Mouse (Mus musculus) MEL (cell line): ENCODE measurements around the gene Zcchc24. TPM values are rescaled to one million over a fixed set of nuclear protein-coding genes. Genes with fewer than 3 reads are reported as not detected.

Experiments used
- DNase-seq: peaks from one replicate; pipeline ENCODE4 v3.0.0; 2011; ENCODE audit warnings: low read depth, low spot score
- H3K27ac ChIP-seq: 2 replicates; pipeline ENCODE4 v1.5.1; 2012; ENCODE audit warnings: low read depth, mild to moderate bottlenecking, control low read depth, low read length, moderate library complexity; ENCODE audit not compliant: control insufficient read depth
- H3K27me3 ChIP-seq, 2 experiments: fragments of 150-350 bp in 1 of 2; sonication (generic) in 1 of 2; 2 replicates each; pipeline ENCODE4 v1.6.1; 2012; ENCODE audit warnings: low read length in 2 of 2, mild to moderate bottlenecking in 2 of 2, improper control_type of control experiment in 1 of 2, moderate library complexity in 1 of 2; ENCODE audit not compliant: insufficient read depth in 2 of 2, control insufficient read depth in 1 of 2
- H3K36me3 ChIP-seq, 2 experiments: 2 replicates each; pipeline ENCODE4 v1.6.1; 2012 to 2014; ENCODE audit warnings: low read length in 2 of 2, improper control_type of control experiment in 1 of 2, inconsistent platforms in 1 of 2, mild to moderate bottlenecking in 1 of 2; ENCODE audit not compliant: insufficient read depth in 2 of 2, control insufficient read depth in 1 of 2
- H3K4me1 ChIP-seq, 2 experiments: fragments of 150-350 bp in 1 of 2; sonication (generic) in 1 of 2; 2 replicates each; pipeline ENCODE4 v1.6.1; 2012; ENCODE audit warnings: low read length in 2 of 2, improper control_type of control experiment in 1 of 2, mild to moderate bottlenecking in 1 of 2; ENCODE audit not compliant: insufficient read depth in 2 of 2, control insufficient read depth in 1 of 2
- H3K4me3 ChIP-seq, 2 experiments: fragments of 150-350 bp in 1 of 2; sonication (generic) in 1 of 2; 2 replicates each; pipeline ENCODE4 v1.5.1; 2012; ENCODE audit warnings: low read depth in 2 of 2, low read length in 2 of 2, mild to moderate bottlenecking in 2 of 2, moderate library complexity in 2 of 2, control low read depth in 1 of 2, improper control_type of control experiment in 1 of 2; ENCODE audit not compliant: control insufficient read depth in 1 of 2, insufficient read depth in 1 of 2
- H3K79me2 ChIP-seq: 2 replicates; pipeline ENCODE4 v1.6.1; 2012; ENCODE audit warnings: mild to moderate bottlenecking, low read length, moderate library complexity; ENCODE audit not compliant: control insufficient read depth, poor library complexity, insufficient read depth
- H3K9ac ChIP-seq: 2 replicates; pipeline ENCODE4 v1.6.1; 2012; ENCODE audit warnings: low read depth, mild to moderate bottlenecking, control low read depth, low read length, moderate library complexity; ENCODE audit not compliant: control insufficient read depth, poor library complexity, severe bottlenecking
- H3K9me3 ChIP-seq: fragments of 150-350 bp; sonication (generic); replicated peaks from 2 replicates; pipeline ENCODE4 v1.6.1; 2012; ENCODE audit warnings: mild to moderate bottlenecking, low read length, improper control_type of control experiment, moderate library complexity; ENCODE audit not compliant: insufficient read depth
- BHLHE40 ChIP-seq: IDR thresholded peaks from 2 replicates; pipeline ENCODE4 v1.6.1; 2012; ENCODE audit warnings: low read depth, mild to moderate bottlenecking, inconsistent platforms, low read length, improper control_type of control experiment, borderline replicate concordance
- CHD1 ChIP-seq: IDR thresholded peaks from 2 replicates; pipeline ENCODE4 v1.6.1; 2012; ENCODE audit warnings: low read depth, mild to moderate bottlenecking, inconsistent platforms, low read length, improper control_type of control experiment
- CHD2 ChIP-seq: IDR thresholded peaks from 2 replicates; pipeline ENCODE4 v1.6.1; 2011; ENCODE audit warnings: low read length, improper control_type of control experiment
- CTCF ChIP-seq, 3 experiments: IDR thresholded peaks in 2 of 3; conservative IDR thresholded peaks in 1 of 3; 2 replicates each; pipeline ENCODE4 v1.5.1; 2011 to 2012; ENCODE audit warnings: low read length in 3 of 3, low read depth in 2 of 3, mild to moderate bottlenecking in 2 of 3, improper control_type of control experiment in 1 of 3, inconsistent platforms in 1 of 3, mixed read lengths in 1 of 3, moderate library complexity in 1 of 3; ENCODE audit not compliant: control insufficient read depth in 1 of 3, insufficient read depth in 1 of 3, poor library complexity in 1 of 3, severe bottlenecking in 1 of 3
- E2F4 ChIP-seq: IDR thresholded peaks from 2 replicates; pipeline ENCODE4 v1.6.1; 2011; ENCODE audit warnings: low read depth, low read length, improper control_type of control experiment, borderline replicate concordance
- ELF1 ChIP-seq: IDR thresholded peaks from 2 replicates; pipeline ENCODE4 v1.6.1; 2014; ENCODE audit warnings: low read depth, mild to moderate bottlenecking, inconsistent platforms, low read length, improper control_type of control experiment, moderate library complexity
- EP300 ChIP-seq, 2 experiments: IDR thresholded peaks; 2 replicates each; pipeline ENCODE4 v1.6.1; 2011; ENCODE audit warnings: improper control_type of control experiment in 2 of 2, low read length in 2 of 2, low read depth in 1 of 2, mild to moderate bottlenecking in 1 of 2
- ETS1 ChIP-seq: IDR thresholded peaks from 2 replicates; pipeline ENCODE4 v1.6.1; 2012; ENCODE audit warnings: low read depth, mild to moderate bottlenecking, inconsistent platforms, low read length, improper control_type of control experiment, moderate library complexity
- GABPA ChIP-seq: IDR thresholded peaks from 2 replicates; pipeline ENCODE4 v1.6.1; 2012; ENCODE audit warnings: low read depth, mild to moderate bottlenecking, inconsistent platforms, low read length, improper control_type of control experiment, moderate library complexity
- GATA1 ChIP-seq: IDR thresholded peaks from 2 replicates; pipeline ENCODE4 v1.6.1; 2011; ENCODE audit warnings: low read depth, low read length, improper control_type of control experiment
- HCFC1 ChIP-seq: IDR thresholded peaks from 2 replicates; pipeline ENCODE4 v1.6.1; 2012; ENCODE audit warnings: low read depth, mild to moderate bottlenecking, inconsistent platforms, low read length, improper control_type of control experiment, moderate library complexity
- JUND ChIP-seq: IDR thresholded peaks from 2 replicates; pipeline ENCODE4 v1.6.1; 2011; ENCODE audit warnings: low read depth, mild to moderate bottlenecking, improper control_type of control experiment, low read length
- KAT2A ChIP-seq: conservative IDR thresholded peaks from 2 replicates; pipeline ENCODE4 v1.6.1; 2012; ENCODE audit warnings: low read depth, low read length, improper control_type of control experiment, inconsistent platforms
- MAFK ChIP-seq: IDR thresholded peaks from 2 replicates; pipeline ENCODE4 v1.6.1; 2011; ENCODE audit warnings: low read depth, mild to moderate bottlenecking, low read length, improper control_type of control experiment, borderline replicate concordance
- MAX ChIP-seq: IDR thresholded peaks from 2 replicates; pipeline ENCODE4 v1.6.1; 2011; ENCODE audit warnings: low read length, improper control_type of control experiment
- MAZ ChIP-seq: IDR thresholded peaks from 2 replicates; pipeline ENCODE4 v1.6.1; 2012; ENCODE audit warnings: low read depth, mild to moderate bottlenecking, inconsistent platforms, low read length, improper control_type of control experiment
- MEF2A ChIP-seq: IDR thresholded peaks from 2 replicates; pipeline ENCODE4 v1.6.1; 2014; ENCODE audit warnings: low read depth, mild to moderate bottlenecking, inconsistent platforms, low read length, improper control_type of control experiment; ENCODE audit not compliant: poor library complexity, insufficient replicate concordance, severe bottlenecking; ENCODE audit errors: extremely low read depth
- MXI1 ChIP-seq: IDR thresholded peaks from 2 replicates; pipeline ENCODE4 v1.6.1; 2011; ENCODE audit warnings: mild to moderate bottlenecking, low read depth, low read length, improper control_type of control experiment
- MYB ChIP-seq: IDR thresholded peaks from 2 replicates; pipeline ENCODE4 v1.6.1; 2011; ENCODE audit warnings: mild to moderate bottlenecking, low read depth, low read length, improper control_type of control experiment
- MYC ChIP-seq: IDR thresholded peaks from 2 replicates; pipeline ENCODE4 v1.6.1; 2011; ENCODE audit warnings: low read depth, mild to moderate bottlenecking, low read length, improper control_type of control experiment, moderate library complexity
- NELFE ChIP-seq: IDR thresholded peaks from 2 replicates; pipeline ENCODE4 v1.6.1; 2011; ENCODE audit warnings: low read depth, low read length, improper control_type of control experiment
- NRF1 ChIP-seq: IDR thresholded peaks from 2 replicates; pipeline ENCODE4 v1.6.1; 2014; ENCODE audit warnings: low read depth, mild to moderate bottlenecking, inconsistent platforms, low read length, improper control_type of control experiment, moderate library complexity; ENCODE audit not compliant: poor library complexity, insufficient read depth, severe bottlenecking
- POLR2A ChIP-seq, 2 experiments: IDR thresholded peaks; 2 replicates each; pipeline ENCODE4 v1.6.1; 2011 to 2012; ENCODE audit warnings: low read length in 2 of 2, mild to moderate bottlenecking in 2 of 2, control low read depth in 1 of 2, improper control_type of control experiment in 1 of 2, low read depth in 1 of 2, moderate library complexity in 1 of 2; ENCODE audit not compliant: control insufficient read depth in 1 of 2, insufficient read depth in 1 of 2, poor library complexity in 1 of 2
- POLR2AphosphoS2 ChIP-seq: IDR thresholded peaks from 2 replicates; pipeline ENCODE4 v1.6.1; 2011; ENCODE audit warnings: low read length, improper control_type of control experiment
- RAD21 ChIP-seq: IDR thresholded peaks from 2 replicates; pipeline ENCODE4 v1.6.1; 2011; ENCODE audit warnings: mild to moderate bottlenecking, low read depth, low read length, improper control_type of control experiment
- RCOR1 ChIP-seq: IDR thresholded peaks from 2 replicates; pipeline ENCODE4 v1.6.1; 2012; ENCODE audit warnings: low read depth, mild to moderate bottlenecking, inconsistent platforms, low read length, improper control_type of control experiment
- SMC3 ChIP-seq: IDR thresholded peaks from 2 replicates; pipeline ENCODE4 v1.6.1; 2011; ENCODE audit warnings: low read depth, low read length, improper control_type of control experiment
- TAL1 ChIP-seq: IDR thresholded peaks from 2 replicates; pipeline ENCODE4 v1.6.1; 2012; ENCODE audit warnings: mild to moderate bottlenecking, inconsistent platforms, low read length, moderate library complexity, mixed read lengths
- TCF12 ChIP-seq: IDR thresholded peaks from 2 replicates; pipeline ENCODE4 v1.6.1; 2014; ENCODE audit warnings: low read depth, mild to moderate bottlenecking, inconsistent platforms, low read length, improper control_type of control experiment, moderate library complexity
- USF1 ChIP-seq: IDR thresholded peaks from 2 replicates; pipeline ENCODE4 v1.6.1; 2014; ENCODE audit warnings: low read depth, mild to moderate bottlenecking, inconsistent platforms, low read length, improper control_type of control experiment, moderate library complexity
- USF2 ChIP-seq, 2 experiments: IDR thresholded peaks; 2 replicates each; pipeline ENCODE4 v1.6.1; 2011 to 2012; ENCODE audit warnings: improper control_type of control experiment in 2 of 2, low read length in 2 of 2, borderline replicate concordance in 1 of 2, inconsistent platforms in 1 of 2, low read depth in 1 of 2, mild to moderate bottlenecking in 1 of 2; ENCODE audit not compliant: insufficient read depth in 1 of 2
- ZC3H11A ChIP-seq: IDR thresholded peaks from 2 replicates; pipeline ENCODE4 v1.6.1; 2012; ENCODE audit warnings: low read depth, mild to moderate bottlenecking, inconsistent platforms, low read length, improper control_type of control experiment
- ZKSCAN1 ChIP-seq: IDR thresholded peaks from 2 replicates; pipeline ENCODE4 v1.6.1; 2012; ENCODE audit warnings: low read depth, mild to moderate bottlenecking, inconsistent platforms, low read length, improper control_type of control experiment, moderate library complexity
- ZMIZ1 ChIP-seq: IDR thresholded peaks from 2 replicates; pipeline ENCODE4 v1.6.1; 2012; ENCODE audit warnings: low read depth, mild to moderate bottlenecking, inconsistent platforms, low read length, improper control_type of control experiment, moderate library complexity
- ZNF384 ChIP-seq: IDR thresholded peaks from 2 replicates; pipeline ENCODE4 v1.6.1; 2012; ENCODE audit warnings: low read depth, mild to moderate bottlenecking, inconsistent platforms, low read length, improper control_type of control experiment
- polyA plus RNA-seq, 2 experiments: library from polyadenylated mRNA; stranded (reverse) in 1 of 2; unstranded in 1 of 2; fragments of >175 nt in 1 of 2; fragments of >200 nt in 1 of 2; gene quantifications; 2 replicates each; pipeline versions ENCODE4 v1.2.1 to v1.2.4; 2012; ENCODE audit warnings: low replicate concordance in 2 of 2, low read depth in 1 of 2; ENCODE audit not compliant: insufficient read length in 2 of 2, insufficient read depth in 1 of 2, missing spikeins in 1 of 2
- total RNA-seq: library from RNA; depleted of rRNA; stranded (reverse); fragments of 300-350 nt; gene quantifications from 2 replicates; pipeline ENCODE4 v1.2.3, GENCODE M21; 2012

Gene Zcchc24
- total and polyA plus RNA-seq, 3 experiments, result 2.3 to 8.7 TPM; not detected in 1

DNA sequence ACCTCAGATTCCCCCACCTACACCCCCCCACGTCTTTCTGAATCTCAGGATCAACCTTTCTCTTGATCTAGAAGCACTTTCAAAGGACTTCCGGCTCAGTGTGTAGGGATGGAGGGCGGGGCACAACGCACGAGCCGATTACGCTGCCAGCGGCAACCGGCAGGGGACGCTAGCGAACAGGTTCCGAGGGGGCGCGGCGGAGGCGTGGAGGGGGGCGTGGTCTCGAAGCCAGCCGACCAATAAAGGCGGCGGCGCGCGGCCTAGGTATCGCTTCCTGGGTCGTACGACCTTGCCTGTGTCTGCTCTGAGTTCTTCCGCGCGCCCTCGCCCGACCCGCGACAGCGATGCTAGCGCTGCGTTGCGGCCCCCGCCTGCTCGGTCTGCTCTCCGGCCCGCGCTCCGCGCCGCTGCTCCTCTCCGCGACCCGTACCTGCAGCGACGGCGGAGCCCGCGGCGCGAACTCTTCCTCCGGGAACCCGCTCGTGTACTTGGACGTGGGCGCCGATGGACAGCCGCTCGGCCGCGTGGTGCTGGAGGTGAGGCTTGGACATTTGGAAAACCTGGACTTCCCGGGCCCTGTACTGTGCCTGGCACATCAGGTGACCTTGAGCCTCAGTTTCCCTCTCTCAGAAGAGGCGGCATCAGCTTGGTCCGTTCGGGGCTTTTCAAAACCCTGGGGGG, 74.8 kb downstream of the Zcchc24 start, which contains the start of gene Ppif:
Ppif (plus strand) TSS at position 267 of the 681 bp plus-strand sequence.
- H3K4me1 ChIP-seq, result peaks cover 3 to 18% of the 10 kb centered on the region in 2 experiments; a peak in 3 of 4 replicates
- peaks cover 0 to 9% of the 10 kb centered on the region in 2 experiments; a peak in 2 of 4 replicates for H3K36me3 ChIP-seq
- DNase-seq, result peak; percentile 96
- TF ChIP-seq USF2 (IDR thresholded peaks at IDR 0.05; ENCODE audit: borderline replicate concordance in 1 of 2, insufficient read depth in 1 of 2, low read depth in 1 of 2, low read length in 2 of 2) (no peak), TCF12 (peak; percentile 52; the same call in 1 of the 2 replicates), MYC (no peak; the same call in 1 of the 2 replicates), ELF1 (peak; percentile 82), ETS1 (peak; percentile 22; the same call in 1 of the 2 replicates), CHD2 (no peak), TAL1 (no peak), SMC3 (peak; percentile 35; the same call in 1 of the 2 replicates), POLR2AphosphoS2 (peak; percentile 72; the same call in 1 of the 2 replicates), E2F4 (no peak), USF1 (no peak), GABPA (no peak), MAZ (peak; percentile 90), BHLHE40 (no peak), ZNF384 (no peak), CHD1 (no peak), RAD21 (no peak), MAFK (no peak), HCFC1 (peak; percentile 83), GATA1 (0 out of 2 replicates have a peak, but pooled peaks have one; percentile 4), POLR2A (IDR thresholded peaks at IDR 0.05; ENCODE audit: control insufficient read depth in 1 of 2, insufficient read depth in 1 of 2, low read depth in 1 of 2, low read length in 2 of 2, poor library complexity in 1 of 2) (peak; percentile 72 to 86; a peak in 3 of 4 replicates), RCOR1 (peak; percentile 69; the same call in 1 of the 2 replicates), MEF2A (no peak), NRF1 (no peak), ZC3H11A (no peak), KAT2A (no peak; the same call in 1 of the 2 replicates), CTCF (IDR thresholded peaks at IDR 0.05 in 2 of 3, conservative IDR thresholded peaks at IDR 0.05 in 1 of 3; ENCODE audit: control insufficient read depth in 1 of 3, insufficient read depth in 1 of 3, low read depth in 2 of 3, low read length in 3 of 3, poor library complexity in 1 of 3, severe bottlenecking in 1 of 3) (peak; percentile 88 to 99 (median 92)), JUND (no peak), EP300 (IDR thresholded peaks at IDR 0.05; ENCODE audit: low read depth in 1 of 2, low read length in 2 of 2) (peak in 1 of 2 experiments; percentile 14; a peak in 1 of 4 replicates), ZKSCAN1 (no peak), MYB (no peak), ZMIZ1 (peak; percentile 90), MXI1 (peak; percentile 43), MAX (0 out of 2 replicates have a peak, but pooled peaks have one; percentile 33), NELFE (peak; percentile 92)

More for the DNA sequence above, 74.8 kb downstream of the Zcchc24 start, which contains the start of gene Ppif:
- Histone ChIP-seq H3K79me2 (peaks cover 20% of the 10 kb centered on the region), H3K27ac (peak within 1 kb of the TSS; percentile 33), H3K9me3 (no peaks in the 10 kb centered on the region), H3K9ac (peak within 1 kb of the TSS; percentile 94), H3K27me3 (no peaks in the 10 kb centered on the region), H3K4me3 (peak within 1 kb of the TSS; percentile 66 to 74)
